ENCODE assay signal across 25 mouse cellular contexts in the genomic region with DNA sequence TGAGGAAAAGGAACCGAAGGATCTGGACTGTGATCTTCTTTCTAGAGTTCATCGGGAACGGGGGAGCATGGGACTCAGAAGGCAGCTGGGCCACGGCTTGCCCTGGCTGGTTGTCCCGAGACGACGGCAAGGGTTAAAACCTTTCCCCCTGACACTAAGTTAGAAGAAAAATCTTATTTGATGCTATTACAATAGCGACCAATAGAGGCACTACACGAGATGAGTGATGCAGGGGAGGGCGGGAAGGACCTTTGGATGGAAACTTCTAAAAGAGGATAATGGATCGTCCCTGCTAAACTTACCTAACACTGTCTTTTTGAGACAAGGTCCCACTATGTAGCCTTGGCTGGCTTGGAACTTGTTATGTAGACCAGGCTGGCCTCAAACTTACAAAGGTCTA. TPM values are rescaled to one million over a fixed set of nuclear protein-coding genes. Genes with fewer than 3 reads are reported as not detected.
DNase-seq lines count a peak whose midpoint lies in the region; ATAC-seq and TF ChIP-seq lines count a peak whose summit lies in the region.
"Had no signal": no experiment of that assay in that cellular context is flagged by ENCODE, and none has a peak within 500 bp of the region (broad histone marks: within the 10 kb centered on the region; RNA-seq: fewer than 3 reads in every experiment).

No protein-coding gene starts in this region.

- H3K4me3 ChIP-seq in liver, embryonic 14.5 days (ENCODE audit: insufficient read depth in 1 of 2, low read depth in 2 of 2, low read length in 2 of 2), result no peak overlapping the region
- H3K4me3 ChIP-seq in liver, embryonic 12.5 days, result no peak overlapping the region
- H3K4me3 ChIP-seq in stomach, postnatal 0 days (ENCODE audit: low read depth, low read length), result no peak overlapping the region
- H3K4me3 ChIP-seq: embryonic facial prominence, embryonic 12.5 days; limb, embryonic 12.5 days; midbrain, embryonic 13.5 days; myocyte had no signal

- peak; percentile 41 for DNase-seq in heart, adult 11 months
- DNase-seq in heart, adult 9 months (ENCODE audit: low spot score in 2 of 2), result no peak
- no peak for DNase-seq in liver, embryonic 14.5 days (ENCODE audit: low read depth in 3 of 3, low spot score in 3 of 3)
- DNase-seq in stomach, postnatal 0 days (ENCODE audit: low spot score), result no peak
- DNase-seq in gastrocnemius, postnatal 14 days, result no peak
- DNase-seq in kidney, adult 18-20 months, result no peak
- DNase-seq: adrenal gland, postnatal 25 days; B cell, adult 2 months; cerebellum, postnatal 10 days; kidney, postnatal 14 days; lung, postnatal 36 days; right cerebral cortex, postnatal 4 days; thymus, adult 2 months had no signal

- no peak for ATAC-seq in liver, embryonic 14.5 days (ENCODE audit: insufficient read depth)
- no peak for ATAC-seq in liver, embryonic 12.5 days
- peak; percentile 37; the same call in 1 of the 2 replicates for ATAC-seq in granulocyte monocyte progenitor cell, adult 5-6 weeks (replicated peaks; ENCODE audit: poor library complexity, severe bottlenecking)
- no peak for ATAC-seq in stomach, postnatal 0 days (ENCODE audit: low FRiP score, low TSS enrichment)
- ATAC-seq: inflammation-experienced regulatory T-cells, adult 6 months; midbrain, embryonic 13.5 days had no signal

- no peaks in the 10 kb centered on the region for H3K4me1 ChIP-seq in liver, embryonic 14.5 days (replicated peaks; ENCODE audit: control insufficient read depth in 2 of 2, insufficient read depth in 2 of 2, low read length in 1 of 2)
- H3K4me1 ChIP-seq in liver, embryonic 12.5 days, result 0 out of 2 replicates have a peak, but pooled peaks cover 4% of the 10 kb centered on the region
- no peaks in the 10 kb centered on the region for H3K4me1 ChIP-seq in stomach, postnatal 0 days (replicated peaks; ENCODE audit: control insufficient read depth, insufficient read depth)

- no peak for TF ChIP-seq EP300 in liver, embryonic 14.5 days (IDR thresholded peaks at IDR 0.05; ENCODE audit: low read depth)
- TF ChIP-seq EP300 in stomach, postnatal 0 days (optimal IDR thresholded peaks at IDR 0.05), result no peak

- H3K36me3 ChIP-seq in liver, embryonic 14.5 days (replicated peaks; ENCODE audit: control insufficient read depth, insufficient read depth, low read depth), result no peaks in the 10 kb centered on the region
- H3K36me3 ChIP-seq in liver, embryonic 12.5 days, result no peaks in the 10 kb centered on the region
- no peaks in the 10 kb centered on the region for H3K36me3 ChIP-seq in stomach, postnatal 0 days (ENCODE audit: control insufficient read depth, insufficient read depth, low read length)
- H3K36me3 ChIP-seq: embryonic facial prominence, embryonic 12.5 days; G1E; limb, embryonic 12.5 days; midbrain, embryonic 13.5 days had no signal

- no peaks in the 10 kb centered on the region for H3K9me3 ChIP-seq in liver, embryonic 14.5 days (ENCODE audit: control insufficient read depth, low read length)
- H3K9me3 ChIP-seq in liver, embryonic 12.5 days (replicated peaks), result no peaks in the 10 kb centered on the region
- H3K9me3 ChIP-seq in stomach, postnatal 0 days (ENCODE audit: control insufficient read depth, low read length), result no peaks in the 10 kb centered on the region
- H3K9me3 ChIP-seq: embryonic facial prominence, embryonic 12.5 days; G1E; limb, embryonic 12.5 days; midbrain, embryonic 13.5 days had no signal

- no peaks in the 10 kb centered on the region for H3K27me3 ChIP-seq in liver, embryonic 14.5 days (ENCODE audit: control insufficient read depth, insufficient read depth, low read length)
- H3K27me3 ChIP-seq in liver, embryonic 12.5 days (replicated peaks), result no peaks in the 10 kb centered on the region
- no peaks in the 10 kb centered on the region for H3K27me3 ChIP-seq in stomach, postnatal 0 days (ENCODE audit: control insufficient read depth, insufficient read depth, low read length)
- H3K27me3 ChIP-seq: embryonic facial prominence, embryonic 12.5 days; limb, embryonic 12.5 days; midbrain, embryonic 13.5 days had no signal

- intact Hi-C loops in gastrocnemius, postnatal 14 days (cut with DNase I; ENCODE audit: low total_unique reads), result no loop called here

- TF ChIP-seq CTCF in liver, embryonic 14.5 days (IDR thresholded peaks at IDR 0.05; ENCODE audit: low read depth), result peak; percentile 23; the same call in 1 of the 2 replicates
- TF ChIP-seq CTCF in stomach, postnatal 0 days (IDR thresholded peaks at IDR 0.05; ENCODE audit: low read depth), result peak; percentile 50

- H3K9ac ChIP-seq in liver, embryonic 14.5 days (replicated peaks), result no peak overlapping the region
- H3K9ac ChIP-seq in liver, embryonic 12.5 days, result no peak overlapping the region
- no peak overlapping the region for H3K9ac ChIP-seq in stomach, postnatal 0 days (ENCODE audit: low read length)
- H3K9ac ChIP-seq: embryonic facial prominence, embryonic 12.5 days; limb, embryonic 12.5 days; midbrain, embryonic 13.5 days had no signal

- 49% methylated on average over 11 of the region's 11 CpGs for WGBS in liver, embryonic 14.5 days (ENCODE audit: insufficient replicate concordance)
- 48% methylated on average over 11 of the region's 11 CpGs for WGBS in liver, embryonic 12.5 days (ENCODE audit: insufficient replicate concordance)
- 59% methylated on average over 11 of the region's 11 CpGs for WGBS in stomach, postnatal 0 days

- H3K4me2 ChIP-seq in liver, embryonic 14.5 days (ENCODE audit: low read depth), result no peak overlapping the region
- H3K4me2 ChIP-seq in liver, embryonic 12.5 days, result no peak overlapping the region
- no peak overlapping the region for H3K4me2 ChIP-seq in stomach, postnatal 0 days (replicated peaks; ENCODE audit: low read depth)
- H3K4me2 ChIP-seq: embryonic facial prominence, embryonic 12.5 days; limb, embryonic 12.5 days; midbrain, embryonic 13.5 days had no signal

- H3K27ac ChIP-seq in liver, embryonic 14.5 days, result no peak overlapping the region
- H3K27ac ChIP-seq in liver, embryonic 12.5 days, result no peak overlapping the region
- no peak overlapping the region for H3K27ac ChIP-seq in stomach, postnatal 0 days (replicated peaks)
- H3K27ac ChIP-seq: embryonic facial prominence, embryonic 12.5 days; limb, embryonic 12.5 days; midbrain, embryonic 13.5 days had no signal

RNA-seq across cellular contexts. Expression of a gene that starts 10.8 kb away (rescaled TPM):
- polyA plus RNA-seq in liver, embryonic 14.5 days (2012; rRNA removed), result 0.10 TPM in 1 of 2 replicates, not detected in the other
- 0.14 TPM in 1 of 2 replicates, not detected in the other for polyA plus RNA-seq in liver, embryonic 14.5 days (2014; fragmentation: Nextera tagmentation; extraction: Ambion mirVana)
- 0.14 and 0.23 TPM in 2 replicates for polyA plus RNA-seq in liver, embryonic 12.5 days (2016; fragmentation: Nextera tagmentation; extraction: Ambion mirVana)
- total RNA-seq in granulocyte monocyte progenitor cell, adult 5-6 weeks (2014; fragmentation: Nextera tagmentation), result not detected in 2 replicates
- 0.21 TPM in 1 of 2 replicates, not detected in the other for total RNA-seq in granulocyte monocyte progenitor cell, adult 5-6 weeks (2017)
- polyA plus RNA-seq in stomach, postnatal 0 days (2015; fragmentation: Nextera tagmentation; extraction: Ambion mirVana), result not detected in 2 replicates
- total RNA-seq in gastrocnemius, postnatal 14 days (2021), result under 1 TPM; 0.14 to 0.29 TPM
- polyA plus RNA-seq: forebrain, embryonic 11.5 days; G1E; inflammation-experienced regulatory T-cells, adult 6 months; limb, embryonic 12.5 days; midbrain, embryonic 13.5 days; thymus, adult 2 months had no signal

RNA-seq across cellular contexts. Expression of a gene that starts 10.8 kb away (rescaled TPM):
- 15.9 and 17.6 TPM in 2 replicates for polyA plus RNA-seq in liver, embryonic 14.5 days (2012; rRNA removed)
- polyA plus RNA-seq in liver, embryonic 14.5 days (2014; fragmentation: Nextera tagmentation; extraction: Ambion mirVana), result 19.6 and 20.0 TPM in 2 replicates
- 29.2 and 30.9 TPM in 2 replicates for polyA plus RNA-seq in liver, embryonic 12.5 days (2016; fragmentation: Nextera tagmentation; extraction: Ambion mirVana)
- 45.0 and 65.8 TPM in 2 replicates for total RNA-seq in granulocyte monocyte progenitor cell, adult 5-6 weeks (2014; fragmentation: Nextera tagmentation)
- 34.0 and 38.2 TPM in 2 replicates for total RNA-seq in granulocyte monocyte progenitor cell, adult 5-6 weeks (2017)
- polyA plus RNA-seq in stomach, postnatal 0 days (2015; fragmentation: Nextera tagmentation; extraction: Ambion mirVana), result 13.0 and 13.7 TPM in 2 replicates
- total RNA-seq in gastrocnemius, postnatal 14 days (2021), result 1 to 10 TPM; 7.9 to 8.3 TPM

RNA-seq across cellular contexts. Expression of a gene that starts 21.0 kb away (rescaled TPM):
- 0.60 and 0.63 TPM in 2 replicates for polyA plus RNA-seq in liver, embryonic 14.5 days (2012; rRNA removed)
- polyA plus RNA-seq in liver, embryonic 14.5 days (2014; fragmentation: Nextera tagmentation; extraction: Ambion mirVana), result 0.56 and 2.1 TPM in 2 replicates
- polyA plus RNA-seq in liver, embryonic 12.5 days (2016; fragmentation: Nextera tagmentation; extraction: Ambion mirVana), result 0.77 and 1.2 TPM in 2 replicates
- not detected in 2 replicates for total RNA-seq in granulocyte monocyte progenitor cell, adult 5-6 weeks (2014; fragmentation: Nextera tagmentation)
- 0.30 and 1.1 TPM in 2 replicates for total RNA-seq in granulocyte monocyte progenitor cell, adult 5-6 weeks (2017)
- polyA plus RNA-seq in stomach, postnatal 0 days (2015; fragmentation: Nextera tagmentation; extraction: Ambion mirVana), result 1.7 and 2.6 TPM in 2 replicates
- total RNA-seq in gastrocnemius, postnatal 14 days (2021), result 1 to 10 TPM in 1 of 2 experiments, not detected in 1; 1.3 TPM
- total RNA-seq: G1E; heart, postnatal 25 days had no signal
- polyA plus RNA-seq: G1E; myocyte; thymus, adult 2 months had no signal

RNA-seq across cellular contexts. Expression of a gene that starts 47.8 kb away (rescaled TPM):
- polyA plus RNA-seq in liver, embryonic 14.5 days (2012; rRNA removed), result 0.05 and 0.07 TPM in 2 replicates
- polyA plus RNA-seq in liver, embryonic 14.5 days (2014; fragmentation: Nextera tagmentation; extraction: Ambion mirVana), result 0.05 TPM in 1 of 2 replicates, not detected in the other
- polyA plus RNA-seq in liver, embryonic 12.5 days (2016; fragmentation: Nextera tagmentation; extraction: Ambion mirVana), result 0.12 and 0.35 TPM in 2 replicates
- total RNA-seq in granulocyte monocyte progenitor cell, adult 5-6 weeks (2014; fragmentation: Nextera tagmentation), result not detected in 2 replicates
- not detected in 2 replicates for total RNA-seq in granulocyte monocyte progenitor cell, adult 5-6 weeks (2017)
- 32.7 and 33.7 TPM in 2 replicates for polyA plus RNA-seq in stomach, postnatal 0 days (2015; fragmentation: Nextera tagmentation; extraction: Ambion mirVana)
- under 1 TPM; 0.13 to 0.25 TPM for total RNA-seq in gastrocnemius, postnatal 14 days (2021)
- total RNA-seq: heart, postnatal 25 days; layer of hippocampus, postnatal 10 days had no signal
- polyA plus RNA-seq: G1E; gonadal fat pad, adult 2 months; inflammation-experienced regulatory T-cells, adult 6 months had no signal
